Mouse (Mus musculus) thymus, postnatal 4 days (tissue): Measurements from ENCODE around the gene Hapln2.

Experiments
- DNase-seq: peaks from one replicate; pipeline ENCODE4 v3.0.0; 2021

Hapln2 gene

GRCm38 (mm10) chr3:88002291-88002976, 24.9 kb downstream of the Hapln2 start:
- DNase-seq = peak; percentile 54

GRCm38 (mm10) chr3:88000816-88001595, 26.4 kb downstream of the Hapln2 start:
- no peak for DNase-seq

GRCm38 (mm10) chr3:88000181-88000580, 27.2 kb downstream of the Hapln2 start, which contains the start of gene Bcan:
Bcan (minus strand) TSS chr3:88000230.
- DNase-seq = peak; percentile 32

- peak; percentile 17 for DNase-seq
Observed at GRCm38 (mm10) chr3:87999243-87999895, 28.0 kb downstream of the Hapln2 start.

- no peak for DNase-seq
Observed at GRCm38 (mm10) chr3:87998747-87999146, 28.6 kb downstream of the Hapln2 start.

- no peak for DNase-seq
Observed at GRCm38 (mm10) chr3:87996971-87997614, 30.3 kb downstream of the Hapln2 start.

- DNase-seq = no peak
Observed at GRCm38 (mm10) chr3:87996401-87996800, 31.0 kb downstream of the Hapln2 start.

- DNase-seq = no peak
Observed at GRCm38 (mm10) chr3:87995331-87995730, 32.1 kb downstream of the Hapln2 start.

GRCm38 (mm10) chr3:87993436-87993835, 33.9 kb downstream of the Hapln2 start:
- peak; percentile 83 for DNase-seq

GRCm38 (mm10) chr3:87989935-87990334, 37.4 kb downstream of the Hapln2 start:
- no peak for DNase-seq

GRCm38 (mm10) chr3:87988068-87988467, 39.3 kb downstream of the Hapln2 start:
- peak; percentile 53 for DNase-seq

- DNase-seq = peak; percentile 68
Observed at GRCm38 (mm10) chr3:87987633-87988032, 39.8 kb downstream of the Hapln2 start.

- DNase-seq = peak; percentile 99
Observed at GRCm38 (mm10) chr3:87986868-87987267, 40.5 kb downstream of the Hapln2 start.

- no peak for DNase-seq
Observed at GRCm38 (mm10) chr3:87985505-87986320, 41.7 kb downstream of the Hapln2 start.

GRCm38 (mm10) chr3:87984094-87984493, 43.3 kb downstream of the Hapln2 start:
- no peak for DNase-seq

- no peak for DNase-seq
Observed at GRCm38 (mm10) chr3:87983627-87984026, 43.8 kb downstream of the Hapln2 start.

- peak; percentile 41 for DNase-seq
Observed at GRCm38 (mm10) chr3:87982836-87983601, 44.4 kb downstream of the Hapln2 start.

GRCm38 (mm10) chr3:87981894-87982835, 45.2 kb downstream of the Hapln2 start:
- DNase-seq = no peak

- DNase-seq = no peak
Observed at GRCm38 (mm10) chr3:87981214-87981760, 46.1 kb downstream of the Hapln2 start.

GRCm38 (mm10) chr3:87980728-87981127, 46.7 kb downstream of the Hapln2 start:
- DNase-seq = no peak
